Mouse (Mus musculus): ENCODE measurements around the gene Mitf.
A peak's percentile ranks its signal among the peaks of the same experiment; 100 is the strongest.

Gene Mitf

DNA sequence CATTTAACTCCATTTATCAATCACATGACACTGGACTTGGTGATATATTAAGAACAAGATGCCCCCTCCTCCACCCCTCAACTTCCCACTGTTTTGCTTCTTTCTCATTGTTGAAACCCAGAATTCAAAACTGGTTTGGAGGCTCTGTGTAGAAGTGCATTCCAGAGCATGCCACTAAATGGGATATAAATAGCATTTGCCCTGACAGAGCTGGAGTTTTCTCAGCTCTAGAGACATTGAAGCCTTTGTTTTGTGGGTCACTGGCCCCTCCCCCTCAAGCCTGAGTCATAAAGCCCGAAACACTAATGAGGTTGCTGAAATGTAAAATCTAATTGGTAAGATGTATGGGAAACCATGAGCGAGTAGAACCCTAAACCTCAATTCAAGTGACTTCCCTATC lies 76.6 kb downstream of the Mitf start:
- DNase-seq = peak; percentile 38 to 54

DNA sequence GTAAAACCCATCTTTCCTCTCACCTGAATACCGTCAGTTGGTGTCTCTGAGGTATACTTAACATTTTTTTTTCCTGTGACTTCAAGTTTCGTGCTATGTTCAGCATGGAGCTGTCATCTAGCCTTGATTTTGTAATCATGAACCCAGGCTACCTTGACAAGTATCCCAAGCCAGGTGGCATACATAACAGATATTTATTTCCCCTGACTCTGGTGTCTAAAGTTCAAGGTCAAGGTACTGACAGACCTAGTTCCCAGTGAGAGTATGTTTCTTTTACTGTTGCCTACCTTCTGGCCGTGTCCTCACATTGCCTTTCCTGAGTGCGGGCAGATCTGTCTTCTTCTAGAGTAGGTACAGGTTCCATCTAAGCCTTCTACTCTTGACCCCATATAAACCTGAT lies 78.1 kb downstream of the Mitf start:
- DNase-seq = no peak

DNA sequence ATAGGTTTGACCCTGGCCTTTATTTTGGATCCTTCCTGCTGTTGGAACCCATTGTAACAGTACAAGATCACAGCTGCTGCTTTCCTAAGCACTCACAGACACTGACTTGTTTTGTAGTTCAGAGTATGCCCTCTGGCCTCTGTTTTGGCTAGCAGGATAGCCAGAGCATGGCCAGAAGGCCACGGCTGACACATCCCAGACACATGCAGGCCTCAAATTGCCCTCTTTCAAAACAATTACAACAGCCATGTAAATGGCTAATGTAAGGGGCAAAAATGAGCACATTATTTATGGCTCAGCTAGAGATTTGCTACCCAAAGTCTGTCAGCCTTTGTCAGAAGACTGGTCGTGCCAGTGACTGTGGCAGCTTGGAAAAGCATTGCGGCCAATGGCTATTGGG lies 78.8 kb downstream of the Mitf start:
- DNase-seq = no peak

DNA sequence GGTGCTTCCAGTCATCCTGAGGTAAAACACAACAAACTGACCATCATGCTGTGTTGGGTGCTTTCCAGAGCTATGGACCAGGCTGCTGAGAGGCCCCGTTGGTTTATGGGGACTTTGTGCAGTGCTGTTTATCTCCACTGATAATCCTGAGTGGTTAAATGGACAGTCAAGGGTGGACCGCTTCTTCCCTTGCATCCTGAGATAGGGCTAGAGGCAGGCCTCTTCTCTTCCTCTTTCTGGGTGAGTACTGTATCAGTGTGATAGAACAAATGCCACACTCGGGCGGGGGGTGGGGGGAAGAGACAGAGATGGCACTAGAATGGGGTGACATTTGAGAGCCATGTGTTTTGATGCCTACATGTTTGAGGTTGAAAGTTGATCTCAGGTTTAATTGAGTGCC lies 81.0 kb downstream of the Mitf start:
- no peak for DNase-seq

DNA sequence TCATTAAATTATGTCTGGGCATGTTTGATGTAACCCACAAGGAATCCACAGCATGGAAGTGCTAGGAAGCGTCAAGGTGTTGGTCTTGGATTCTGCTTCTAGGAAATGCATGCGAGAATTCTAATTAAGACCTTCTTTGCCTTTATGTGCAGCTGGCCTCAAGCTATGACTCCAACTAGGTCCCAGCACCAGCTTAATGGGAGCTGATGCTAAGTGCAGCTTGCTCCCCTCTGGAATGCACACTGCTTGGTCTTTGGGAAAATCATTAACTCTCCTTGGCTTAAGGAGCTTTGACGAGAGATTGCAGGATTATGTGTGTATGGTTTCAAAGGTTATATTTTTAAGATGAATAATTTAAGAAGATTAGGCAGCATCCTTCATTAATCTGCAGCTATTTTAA lies 81.7 kb downstream of the Mitf start:
- no peak for DNase-seq

DNA sequence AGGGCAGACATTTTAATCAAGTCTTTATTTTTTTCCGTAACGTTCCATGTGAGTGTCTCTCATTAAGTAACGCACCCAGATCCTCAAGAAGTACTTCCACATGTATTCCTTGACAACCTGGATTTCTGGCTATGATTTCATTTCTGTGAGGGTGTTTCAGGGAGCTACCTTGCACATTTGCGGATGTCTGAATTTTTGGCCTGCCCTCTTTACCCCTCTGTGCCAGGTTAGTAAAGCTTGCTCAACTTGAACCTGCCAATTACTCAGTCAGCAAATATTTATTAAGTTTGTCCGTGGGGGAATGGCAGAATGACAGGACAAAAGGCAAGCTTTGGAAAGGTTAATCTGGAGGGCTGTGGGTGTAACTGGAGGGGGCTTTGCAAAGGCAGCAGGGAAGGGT lies 86.7 kb downstream of the Mitf start:
- no peak for DNase-seq

DNA sequence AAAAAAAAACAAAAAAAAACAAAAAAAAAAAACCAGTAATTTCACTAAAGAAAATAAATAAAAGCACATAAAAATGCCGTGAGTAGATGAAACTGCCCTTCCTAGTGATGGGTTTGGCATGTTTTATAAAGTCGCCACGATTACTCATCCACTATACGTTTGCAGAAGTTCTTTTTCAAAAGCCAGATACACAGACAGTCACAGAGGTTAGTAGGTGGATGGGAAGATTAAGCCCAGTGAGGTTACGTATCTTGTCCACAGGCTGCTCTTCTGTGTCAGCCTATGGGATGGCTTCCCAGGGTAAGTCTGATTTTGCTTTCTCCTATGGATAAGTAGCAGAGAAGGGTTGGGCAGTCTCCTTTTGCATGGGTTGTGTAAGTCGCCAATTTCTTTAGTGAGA lies 90.3 kb downstream of the Mitf start:
- DNase-seq = no peak

DNA sequence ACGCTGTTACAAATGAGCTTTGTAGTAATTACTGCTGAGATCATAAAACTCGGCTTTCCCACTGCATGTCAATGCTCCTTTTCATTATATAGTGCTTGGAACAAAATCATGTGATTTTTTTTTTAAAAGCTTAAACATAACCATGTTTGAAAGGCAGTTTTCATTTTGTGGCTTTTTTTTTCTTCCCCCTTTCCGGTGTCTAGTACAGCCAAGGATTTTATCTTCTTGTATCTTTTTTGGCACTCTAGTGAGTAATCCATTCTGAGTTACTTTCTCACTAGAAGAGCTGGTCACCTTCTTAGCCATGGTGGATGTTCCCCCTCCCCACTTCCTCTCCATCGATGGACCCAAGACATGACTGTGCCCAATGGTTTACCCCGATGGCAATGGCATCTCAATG lies 91.2 kb downstream of the Mitf start:
- DNase-seq = no peak

DNA sequence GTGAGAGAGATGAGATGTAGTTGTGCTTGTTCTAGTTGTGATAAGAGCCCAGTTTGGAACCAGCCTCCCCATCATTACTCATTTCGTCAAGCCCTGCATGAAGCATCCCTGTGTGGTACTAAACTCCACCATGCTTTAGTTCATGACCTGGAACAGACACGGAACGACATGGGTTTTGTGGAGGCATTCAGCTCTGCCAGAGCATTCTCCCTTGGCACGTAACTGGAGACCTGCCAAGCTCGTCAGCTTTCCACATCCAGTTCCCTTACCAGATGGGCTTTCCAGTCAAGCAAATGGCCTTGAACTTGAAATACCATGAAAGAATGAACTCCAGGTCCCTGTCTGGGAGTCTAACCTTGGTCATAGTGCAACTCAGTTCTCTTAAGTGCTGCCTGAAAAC lies 94.7 kb downstream of the Mitf start:
- DNase-seq = peak; percentile 64 to 69

DNA sequence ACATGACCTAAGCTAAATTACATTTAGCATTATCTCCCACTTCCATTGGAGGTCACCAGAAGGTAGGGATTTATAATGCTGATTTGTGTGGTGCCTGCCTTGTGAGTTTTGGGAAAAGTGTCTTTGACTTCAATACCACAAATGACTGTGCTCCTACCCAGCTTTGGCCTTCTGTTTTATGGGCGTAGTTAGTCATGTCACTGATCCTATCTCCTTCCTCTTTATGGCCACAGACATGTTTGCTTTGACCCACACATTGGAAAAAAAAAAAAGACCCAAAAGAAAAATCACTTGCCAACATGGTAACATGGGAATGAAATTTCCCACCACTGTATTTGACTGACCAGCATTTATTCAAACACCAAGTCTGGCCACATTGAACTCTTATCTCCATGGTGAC lies 95.4 kb downstream of the Mitf start:
- no peak for DNase-seq

DNA sequence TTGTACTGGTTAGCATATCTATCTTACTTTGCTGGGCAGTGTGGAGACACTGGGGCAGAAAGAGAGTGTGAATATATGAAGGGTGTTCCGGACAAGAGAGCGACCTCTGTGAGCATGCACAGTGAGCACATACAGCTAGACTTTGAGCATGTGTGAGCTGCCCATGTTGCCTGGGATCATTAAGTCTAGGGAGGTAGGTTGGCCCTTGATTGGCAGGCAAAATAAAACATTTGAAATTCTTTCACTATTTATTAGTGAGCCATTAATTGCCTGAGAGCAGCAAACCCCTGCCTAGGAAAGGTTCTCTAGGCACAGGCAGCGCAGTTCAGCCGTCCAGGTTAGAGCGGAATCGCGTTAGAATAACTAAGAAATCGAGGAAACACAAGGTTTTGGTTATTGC lies 107.9 kb downstream of the Mitf start:
- no peak for DNase-seq

DNA sequence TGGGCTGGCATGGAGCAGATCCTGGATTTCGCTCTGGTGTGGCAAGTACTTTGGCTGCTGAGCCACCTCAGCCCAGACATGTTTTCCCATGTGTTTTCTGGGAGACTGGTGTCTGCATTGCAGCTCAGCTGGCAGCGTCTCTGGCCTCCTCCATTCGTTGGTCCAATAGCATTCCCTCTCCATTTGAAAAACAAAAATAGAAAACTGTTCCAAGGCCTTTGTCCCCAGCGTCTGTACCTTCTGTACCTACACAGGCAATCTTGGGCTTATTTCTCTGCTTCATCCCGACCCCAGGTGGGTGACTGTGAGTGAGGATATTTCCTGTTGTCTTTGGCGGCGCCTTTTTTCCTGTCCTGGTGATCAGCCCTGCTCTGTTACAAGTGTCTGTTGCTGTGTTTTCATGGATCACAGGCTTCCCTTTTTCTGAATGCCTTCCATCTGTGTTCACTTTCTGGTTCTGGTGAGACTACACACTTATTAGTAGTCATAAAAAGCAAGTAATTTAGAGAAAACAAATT lies 109.6 kb downstream of the Mitf start:
- DNase-seq = peak; percentile 53 to 67

DNA sequence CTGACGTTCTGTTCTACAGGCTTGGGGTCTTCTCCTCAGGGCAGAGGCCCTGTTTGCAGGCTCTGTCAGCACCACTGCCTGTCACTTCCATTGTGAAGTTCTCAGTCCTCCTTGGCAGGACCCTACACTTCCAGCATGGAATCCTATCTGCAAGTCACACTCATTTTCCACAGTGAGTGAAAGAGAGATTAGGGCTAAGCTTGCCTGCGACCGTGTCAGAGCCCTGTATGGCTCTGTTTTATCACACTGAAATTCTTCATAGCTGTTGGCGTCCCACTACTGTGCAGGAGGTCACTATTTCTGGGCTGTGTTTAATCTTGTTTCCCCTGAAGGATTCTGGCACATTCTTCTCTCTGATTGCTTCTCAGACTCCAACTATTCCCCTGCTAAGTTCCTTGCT lies 111.2 kb downstream of the Mitf start:
- no peak for DNase-seq

DNA sequence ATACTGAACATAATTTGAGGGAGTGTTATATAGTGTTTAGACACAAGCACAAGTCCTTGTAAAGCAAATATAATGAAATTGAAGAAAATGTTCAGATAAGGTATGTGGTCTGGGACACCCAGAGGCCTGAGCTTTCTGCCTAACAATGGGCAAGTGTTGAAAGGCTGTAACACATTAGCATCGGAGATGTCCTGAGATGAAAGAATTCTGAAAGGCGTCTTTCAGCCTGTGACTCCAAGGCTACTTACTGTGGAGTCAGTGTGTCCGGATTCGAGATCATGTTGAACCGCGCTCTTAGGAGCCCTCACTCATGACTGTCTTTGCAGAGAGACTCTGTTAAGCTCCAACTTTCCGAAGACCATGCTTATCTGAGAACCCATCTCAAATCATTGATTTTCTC lies 111.6 kb downstream of the Mitf start:
- DNase-seq = no peak

DNA sequence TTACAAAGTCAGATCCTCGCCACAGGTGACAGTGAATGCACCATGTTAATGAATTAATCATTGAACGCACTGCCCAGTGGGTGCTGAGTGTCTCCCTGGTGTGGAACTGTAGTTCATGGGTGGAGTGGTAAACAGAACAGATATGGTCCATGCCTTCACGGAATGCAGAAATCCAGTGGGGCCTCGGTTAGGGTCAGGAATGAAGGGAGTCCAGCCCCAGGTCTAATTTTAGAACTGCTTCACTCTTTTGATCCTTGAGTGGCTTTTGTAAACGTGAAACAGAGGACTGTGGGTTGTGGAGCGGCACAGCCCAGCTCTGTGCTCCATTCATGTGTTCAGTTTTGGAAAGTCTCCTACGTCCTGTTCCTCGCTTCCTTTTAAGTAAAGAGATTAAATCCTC lies 112.4 kb downstream of the Mitf start:
- no peak for DNase-seq

DNA sequence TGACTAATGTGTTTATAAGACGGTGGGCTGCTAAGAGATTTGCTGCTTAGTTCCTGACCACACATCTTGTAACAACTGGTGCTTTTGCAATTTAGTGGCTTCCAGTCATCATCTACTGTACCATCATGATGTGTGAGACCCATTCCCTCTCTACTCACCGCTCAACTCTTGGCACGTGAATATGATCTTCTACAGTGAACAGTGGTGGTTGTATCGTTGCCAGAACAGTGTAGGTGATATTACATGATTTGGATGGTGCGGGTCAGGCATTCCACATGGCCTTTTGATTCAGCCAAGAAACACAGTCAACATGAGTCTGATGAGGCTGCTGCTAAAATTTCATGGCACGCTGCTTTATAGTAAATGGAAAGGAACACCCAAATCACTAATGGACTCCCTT lies 114.7 kb downstream of the Mitf start:
- peak; percentile 47 to 65 for DNase-seq

DNA sequence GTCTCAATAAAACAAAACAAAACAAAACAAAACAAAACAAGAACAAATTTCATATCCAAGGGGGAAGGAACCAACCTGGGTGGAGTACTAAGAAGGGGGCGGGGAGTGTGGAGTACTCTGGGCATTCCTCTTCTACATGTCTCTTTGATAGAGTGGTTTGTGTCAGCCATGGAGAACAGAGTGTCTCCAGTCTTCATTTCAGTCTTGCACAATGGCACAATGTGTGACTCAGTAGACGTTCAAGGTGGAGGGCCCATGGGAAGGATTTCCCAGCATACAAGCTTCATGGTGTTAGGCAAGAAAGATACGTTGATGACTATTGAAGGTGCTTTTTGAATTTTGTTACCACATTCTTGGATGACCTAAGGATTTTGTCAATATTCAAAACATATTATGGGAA lies 117.4 kb downstream of the Mitf start:
- no peak for DNase-seq

DNA sequence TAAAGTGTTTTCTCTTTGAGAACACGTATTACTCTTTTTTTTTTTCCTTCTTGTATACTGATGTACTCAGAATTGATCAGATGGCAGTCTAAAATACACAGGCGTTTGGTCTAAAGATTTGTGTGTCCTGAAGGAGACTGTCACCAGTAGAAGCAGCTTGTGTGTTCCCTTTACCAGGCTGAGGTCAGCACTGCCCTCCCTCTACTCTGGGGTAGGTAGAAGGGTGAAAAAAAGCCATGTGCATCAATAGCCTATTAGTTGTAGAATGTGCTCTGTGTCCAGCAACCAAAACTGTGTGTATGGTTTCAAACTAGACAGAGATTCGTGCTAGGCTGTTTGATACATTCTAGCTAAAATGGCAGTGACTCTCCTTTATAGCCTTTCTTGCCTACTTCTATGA lies 122.2 kb downstream of the Mitf start:
- DNase-seq = no peak

DNA sequence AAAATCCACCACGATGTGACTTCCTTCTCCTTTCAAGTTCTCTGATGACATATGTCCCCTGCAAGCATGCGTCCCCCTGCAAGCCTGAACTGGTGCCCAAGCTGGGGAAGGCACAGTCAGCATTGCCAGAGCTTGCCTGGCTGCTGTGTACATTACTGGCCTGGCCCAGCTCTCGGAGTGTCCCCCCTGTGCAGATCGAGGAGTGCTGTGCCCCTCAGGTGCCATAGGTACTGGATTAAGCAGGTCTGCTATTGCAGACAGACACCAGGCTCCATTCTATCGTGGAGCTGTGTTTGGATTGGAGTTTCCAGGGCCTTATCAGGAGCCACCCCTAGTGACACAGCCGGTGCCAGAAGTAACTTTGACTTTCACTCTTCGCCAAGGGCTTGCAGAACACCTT lies 122.6 kb downstream of the Mitf start:
- DNase-seq = peak; percentile 20 to 36

DNA sequence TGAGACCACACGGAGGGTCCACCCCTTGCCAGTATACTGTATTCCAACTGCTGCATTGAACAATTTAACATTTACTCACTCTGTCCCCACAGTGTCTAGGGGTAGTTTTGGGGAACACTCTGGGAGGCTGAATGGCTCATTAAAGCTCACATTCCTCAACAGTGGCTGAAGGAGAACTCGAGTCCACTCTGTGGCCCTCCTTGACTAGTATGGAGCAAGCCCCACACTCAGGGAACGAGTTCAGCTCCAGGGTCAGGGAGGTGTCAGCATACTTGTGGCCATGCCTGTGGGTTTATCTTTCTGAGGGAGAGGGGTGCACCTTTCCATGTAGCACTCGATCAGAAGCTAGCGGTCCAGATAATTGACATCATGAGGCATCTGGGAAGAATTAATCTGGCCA lies 130.3 kb downstream of the Mitf start:
- no peak for DNase-seq

DNA sequence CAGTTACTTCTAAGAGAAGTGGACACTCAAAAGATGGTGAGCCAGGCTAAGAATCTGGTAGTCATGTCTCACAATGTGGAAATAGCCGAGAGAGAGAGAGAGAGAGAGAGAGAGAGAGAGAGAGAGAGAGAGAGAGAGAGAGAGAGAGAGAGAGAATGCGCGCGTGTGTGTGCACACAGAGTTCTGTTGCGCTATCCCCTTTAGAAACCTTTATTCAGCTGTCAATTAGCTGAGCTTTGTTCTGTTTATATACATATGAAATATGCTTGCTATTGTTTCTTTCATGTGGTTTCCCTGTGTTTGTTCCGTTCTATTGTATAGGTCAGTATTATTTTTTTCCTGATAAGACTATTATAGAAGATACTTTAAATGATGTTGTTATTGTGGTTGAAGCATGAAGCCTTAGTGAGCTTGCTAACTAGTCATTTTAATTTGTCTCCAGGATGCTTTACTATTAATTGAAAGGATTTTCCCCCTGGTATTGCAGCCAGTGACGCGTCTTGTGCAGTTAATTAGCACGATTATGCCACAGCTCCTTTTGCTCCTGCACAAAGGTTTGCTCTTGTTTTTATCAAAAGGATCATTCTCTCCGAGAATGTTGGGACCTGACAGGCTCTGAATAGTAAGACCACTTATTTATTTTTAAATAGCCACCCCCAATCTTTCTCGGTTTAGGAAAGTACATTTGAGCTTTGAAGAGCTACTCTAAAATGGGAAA lies 131.2 kb downstream of the Mitf start:
- DNase-seq = no peak

DNA sequence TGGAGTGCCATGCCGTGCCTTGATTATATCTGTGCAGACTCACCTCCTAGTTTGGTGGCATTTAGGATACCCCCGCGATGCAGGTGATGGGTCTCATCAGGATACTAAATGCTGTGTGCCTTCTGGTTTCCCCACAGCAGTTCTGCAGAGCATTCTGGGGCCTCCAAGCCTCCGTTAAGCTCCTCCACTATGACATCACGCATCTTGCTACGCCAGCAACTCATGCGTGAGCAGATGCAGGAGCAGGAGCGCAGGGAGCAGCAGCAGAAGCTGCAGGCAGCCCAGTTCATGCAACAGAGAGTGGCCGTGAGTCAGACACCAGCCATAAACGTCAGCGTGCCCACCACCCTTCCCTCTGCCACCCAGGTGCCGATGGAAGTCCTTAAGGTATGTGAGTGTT lies 134.1 kb downstream of the Mitf start:
- peak in 1 of 2 experiments; percentile 7 for DNase-seq

DNA sequence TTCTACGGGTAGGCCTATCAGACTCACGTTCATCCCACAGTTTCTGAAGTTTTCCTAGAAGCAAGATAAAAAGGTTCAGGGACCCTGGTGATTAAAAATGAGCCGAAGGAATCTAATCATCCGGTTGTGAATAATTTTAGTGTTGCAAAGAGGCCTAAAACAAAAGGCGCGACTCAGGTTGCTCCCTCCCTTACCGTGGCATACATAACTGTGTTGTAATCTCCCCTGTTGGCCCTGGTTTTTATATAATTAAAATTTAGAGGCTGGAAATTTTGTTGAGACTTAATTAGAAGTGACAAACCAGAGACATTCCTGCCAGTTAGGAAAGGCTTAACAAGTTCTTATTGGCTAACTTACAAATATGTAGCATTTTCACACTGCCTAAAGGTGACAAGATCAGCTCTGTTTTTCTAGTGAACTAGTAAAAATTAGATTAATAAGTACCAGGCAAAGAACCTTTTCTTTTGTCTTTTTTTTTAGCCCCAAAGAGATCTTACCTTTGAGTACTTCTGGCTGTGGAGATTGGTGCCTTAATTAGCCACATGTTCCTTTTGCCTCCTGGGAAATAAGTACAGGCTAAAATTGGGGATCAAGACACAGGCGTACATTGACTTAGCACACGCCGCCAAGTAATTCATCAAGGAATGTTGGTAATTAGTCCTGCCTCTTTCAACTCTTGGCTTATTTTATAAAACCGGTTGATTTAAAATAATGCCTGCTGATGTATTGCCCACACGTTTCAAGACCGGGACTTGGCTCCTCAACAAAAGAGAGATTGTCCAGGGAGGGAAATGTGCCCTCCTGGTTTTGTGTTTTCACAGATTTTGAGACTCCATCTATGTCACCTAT lies 143.4 kb downstream of the Mitf start:
- DNase-seq = no peak

DNA sequence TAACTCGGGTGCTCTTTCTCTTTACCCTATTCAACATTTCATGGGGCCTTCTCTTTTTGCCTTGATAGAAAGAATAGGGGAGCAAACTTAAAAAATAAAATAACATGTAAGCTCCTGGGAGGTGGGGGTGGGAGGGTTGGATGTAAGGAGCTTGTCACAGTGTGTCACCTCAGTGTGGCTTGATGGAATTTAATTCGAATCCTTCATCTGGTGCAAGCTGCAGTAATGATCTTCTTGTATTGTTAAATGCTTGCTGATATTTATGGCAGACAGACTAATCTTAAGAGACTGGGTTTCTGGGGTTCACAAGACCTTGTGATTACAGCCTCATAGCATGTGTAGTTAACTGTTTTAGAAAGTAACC lies 144.0 kb downstream of the Mitf start:
- DNase-seq = no peak
